Mouse (Mus musculus) cerebral cortex, adult 2 months (tissue): ENCODE measurements around the gene Ttll1.

Experiments used
- WGBS: fragments of 180-500 bp; shearing (Covaris S2); methylation state at CpG from one replicate; pipeline ENCODE4 v1.1.7; 2018; 5-methylcytosine and 5-hydroxymethylcytosine counted together

Gene Ttll1

DNA sequence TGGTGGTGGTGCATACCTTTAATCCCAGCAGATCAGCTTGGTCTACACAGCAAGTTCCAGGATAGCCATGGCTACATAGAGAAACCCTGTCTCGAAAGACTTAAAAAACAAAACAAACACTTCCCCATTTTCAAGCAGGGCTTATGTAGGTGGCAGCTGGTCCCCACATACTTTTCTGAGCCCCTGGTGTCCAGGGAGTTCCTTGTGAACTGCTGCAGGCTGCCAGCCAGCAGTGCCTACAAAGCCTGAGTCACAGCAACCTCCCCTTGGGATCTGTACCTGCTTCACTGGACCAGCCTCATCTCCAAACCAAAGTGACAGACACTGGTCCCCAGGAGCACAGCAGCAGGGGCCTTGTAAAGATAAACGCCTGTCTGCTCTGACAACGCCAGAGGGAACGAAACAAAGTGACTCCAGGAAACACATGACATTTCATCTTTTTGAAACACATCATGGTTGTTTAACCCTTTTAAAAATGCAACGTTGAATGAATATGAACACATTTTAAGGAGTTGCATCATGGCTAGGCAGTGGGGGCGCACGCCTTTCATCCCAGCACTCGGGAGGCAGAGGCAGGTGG, 28.0 kb downstream of the Ttll1 start:
- WGBS, result 77% methylated on average over 8 of the region's 8 CpGs

DNA sequence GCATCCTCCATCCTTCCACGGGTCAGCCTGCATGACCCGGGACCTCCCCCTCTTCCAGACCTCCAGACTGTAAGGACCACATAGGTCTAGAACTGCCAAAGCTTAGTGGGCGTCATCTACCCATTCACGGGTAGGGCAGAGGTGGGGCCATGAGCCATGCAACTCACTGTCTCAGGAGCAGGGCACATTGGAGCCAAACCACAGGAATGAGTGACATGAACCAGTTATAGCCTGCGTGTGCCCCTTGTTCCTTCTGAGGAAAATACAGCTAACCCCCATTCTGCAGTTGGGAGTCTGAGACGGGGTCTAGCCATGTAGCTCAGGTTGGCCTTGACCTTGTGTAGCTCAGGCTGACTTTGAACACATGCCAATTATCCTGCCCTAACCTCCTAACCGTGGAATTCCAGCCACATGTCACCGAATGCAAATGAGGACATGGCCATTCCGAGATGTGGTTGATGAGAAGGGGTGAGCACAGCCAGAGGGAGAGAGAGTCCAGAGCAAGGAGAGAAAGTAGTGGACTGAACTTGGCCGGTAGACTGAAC, 29.4 kb downstream of the Ttll1 start:
- WGBS, result 75% methylated on average over 10 of the region's 10 CpGs

DNA sequence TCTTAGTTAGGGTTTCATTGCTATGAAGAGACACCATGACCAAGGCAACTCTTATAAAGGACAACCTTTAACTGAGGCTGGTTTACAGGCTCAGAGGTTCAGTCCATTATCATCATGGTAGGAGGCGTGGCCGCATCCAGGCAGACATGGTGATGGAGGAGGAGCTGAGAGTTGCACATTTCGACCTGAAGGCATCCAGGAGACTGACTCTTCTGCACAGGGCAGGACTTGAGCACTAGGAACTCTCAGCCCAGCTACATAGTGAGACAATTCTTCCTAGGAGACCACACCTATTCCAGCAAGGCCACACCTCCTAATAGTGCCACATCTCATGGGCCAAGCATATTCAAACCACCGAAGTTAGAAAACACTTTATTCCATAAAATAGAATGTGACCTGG, 30.9 kb downstream of the Ttll1 start:
- WGBS, result 94% methylated on average over 4 of the region's 4 CpGs

DNA sequence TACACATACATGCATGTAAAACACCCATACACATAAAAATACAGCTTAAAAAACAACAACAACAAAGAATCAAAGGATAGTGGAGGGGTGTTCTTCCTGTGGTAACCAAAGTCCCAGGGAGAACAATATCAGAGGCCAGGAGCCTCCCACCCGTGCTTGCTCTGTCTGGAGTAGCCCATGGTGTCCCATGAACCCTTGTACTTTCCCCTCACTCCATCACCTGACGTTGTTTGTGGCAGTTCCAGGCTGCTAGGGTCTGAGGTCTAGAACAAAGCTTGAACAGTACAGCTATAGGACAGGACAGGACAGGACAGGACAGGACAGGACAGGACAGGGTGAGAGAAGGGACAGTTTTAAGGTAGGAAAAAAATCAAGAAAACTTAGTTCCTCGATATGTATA, 32.6 kb downstream of the Ttll1 start:
- 79% methylated on average over 3 of the region's 3 CpGs for WGBS

DNA sequence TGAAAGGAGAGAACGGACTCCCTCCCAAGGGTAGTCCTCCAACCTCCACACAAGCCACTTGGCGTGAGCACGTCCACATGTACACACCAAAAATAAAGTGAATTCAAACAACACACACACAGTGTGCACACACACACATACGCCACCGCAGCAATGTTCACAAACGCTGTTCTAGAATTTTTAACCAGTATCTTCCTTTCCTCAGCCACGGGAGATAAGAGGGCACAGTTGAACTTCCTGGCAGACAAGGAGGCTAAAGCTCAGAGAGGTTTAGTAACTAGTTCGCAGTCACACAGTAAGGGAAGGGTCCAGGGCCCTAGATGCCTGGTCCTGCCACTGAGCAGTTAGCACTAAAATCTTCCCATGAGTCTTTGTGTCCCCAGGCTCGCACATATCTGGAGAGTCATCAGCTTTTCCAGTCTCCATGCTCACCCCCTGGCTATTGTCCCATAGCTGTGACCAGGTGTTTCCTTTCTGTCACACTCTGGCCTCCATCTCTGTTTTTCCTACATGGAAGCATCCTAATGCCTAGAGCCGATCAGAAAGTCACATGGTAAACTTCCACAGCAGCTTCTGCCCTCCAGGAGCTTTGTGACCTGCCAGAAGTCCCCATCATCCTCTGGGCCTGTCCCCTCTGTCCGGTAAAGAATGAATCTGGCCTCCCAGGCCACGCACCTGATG, 34.0 kb downstream of the Ttll1 start:
- 90% methylated on average over 12 of the region's 12 CpGs for WGBS

DNA sequence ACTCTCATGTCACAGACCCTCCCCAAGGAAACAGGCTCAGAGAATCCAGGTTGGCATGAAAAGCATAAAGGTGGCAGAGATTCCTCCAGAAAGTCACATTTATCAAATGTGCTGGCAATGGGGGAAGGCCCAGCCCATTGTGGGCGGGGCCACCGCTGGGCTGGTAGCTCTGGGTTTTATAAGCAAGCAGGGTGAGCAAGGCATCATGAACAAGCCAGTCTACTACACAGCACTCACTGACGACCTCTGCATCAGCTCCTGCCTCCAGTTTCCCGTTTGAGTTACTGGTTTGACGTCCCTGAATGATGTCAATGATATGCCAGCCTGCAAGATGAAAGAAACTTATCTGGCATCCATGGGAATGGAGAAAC, 36.2 kb downstream of the Ttll1 start:
- 56% methylated on average over 5 of the region's 5 CpGs for WGBS

DNA sequence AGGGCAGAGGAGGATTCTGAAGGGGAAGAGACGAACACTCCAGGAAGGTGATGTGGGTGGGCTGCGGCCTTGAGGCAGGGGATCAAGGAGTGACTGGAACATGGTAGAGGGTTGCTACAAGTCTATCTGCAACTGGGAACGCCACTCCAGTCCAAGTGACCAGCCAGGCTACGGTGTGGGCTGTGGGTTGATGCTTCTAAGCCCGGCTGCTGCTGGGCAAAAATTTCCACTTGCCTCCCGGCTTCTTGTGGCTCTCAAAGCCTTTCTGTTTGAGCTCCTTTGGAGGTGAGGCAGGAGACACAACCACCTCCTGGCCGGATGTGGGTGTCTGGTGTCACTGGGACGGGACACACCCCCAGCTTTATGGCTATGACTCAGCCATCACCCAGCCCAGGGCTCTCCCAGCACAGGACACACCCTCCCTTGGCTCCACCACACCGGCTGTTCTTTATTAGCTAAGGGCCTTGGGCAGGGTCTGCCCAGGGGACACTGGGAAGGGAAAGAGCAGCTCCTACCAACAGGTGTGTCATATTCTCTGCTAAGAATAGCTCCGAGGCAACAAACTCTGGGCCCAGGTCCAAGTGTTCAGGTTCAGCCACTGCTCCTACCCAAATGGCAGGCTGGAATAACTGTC, 36.7 kb downstream of the Ttll1 start:
- WGBS, result 76% methylated on average over 10 of the region's 10 CpGs

DNA sequence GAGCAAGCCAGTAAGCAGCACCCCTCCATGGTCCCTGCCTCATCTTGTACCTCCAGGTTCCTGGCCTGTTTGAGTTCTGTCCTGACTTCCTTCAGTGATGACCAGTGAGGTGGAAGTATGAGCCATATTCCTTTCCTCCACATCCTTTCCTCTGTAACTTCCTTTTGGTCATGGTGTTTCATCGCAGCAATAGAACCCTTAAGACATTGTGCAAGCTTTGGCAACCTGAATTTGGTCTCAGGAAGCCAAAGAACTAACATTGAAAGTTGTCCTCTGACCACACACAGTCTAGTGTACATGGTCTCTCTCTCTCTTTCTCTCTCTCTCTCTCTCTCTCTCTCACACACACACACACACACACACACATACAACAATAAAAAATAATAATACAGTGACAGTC, 37.4 kb downstream of the Ttll1 start:
- 84% methylated on average over 1 of the region's 1 CpGs for WGBS

DNA sequence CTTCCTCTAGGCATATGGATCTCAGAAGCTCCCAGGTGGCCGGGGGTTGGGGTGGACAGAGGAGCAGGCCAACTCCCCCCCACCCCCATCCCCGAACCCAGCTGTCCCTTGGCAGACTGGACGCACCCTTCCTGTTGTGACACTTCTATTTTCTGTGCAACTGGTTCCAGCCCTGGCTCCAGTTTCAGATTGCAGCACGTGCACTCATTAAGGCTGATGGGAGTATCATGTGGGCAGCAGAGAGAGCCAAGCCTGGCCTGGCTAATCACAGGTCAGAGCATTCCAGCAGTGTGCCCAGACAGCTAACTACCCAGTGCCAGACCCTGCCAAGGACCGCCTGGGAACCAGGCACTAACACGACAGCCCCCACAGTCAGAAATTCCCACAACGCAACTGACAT, 39.2 kb downstream of the Ttll1 start:
- 63% methylated on average over 6 of the region's 7 CpGs for WGBS

DNA sequence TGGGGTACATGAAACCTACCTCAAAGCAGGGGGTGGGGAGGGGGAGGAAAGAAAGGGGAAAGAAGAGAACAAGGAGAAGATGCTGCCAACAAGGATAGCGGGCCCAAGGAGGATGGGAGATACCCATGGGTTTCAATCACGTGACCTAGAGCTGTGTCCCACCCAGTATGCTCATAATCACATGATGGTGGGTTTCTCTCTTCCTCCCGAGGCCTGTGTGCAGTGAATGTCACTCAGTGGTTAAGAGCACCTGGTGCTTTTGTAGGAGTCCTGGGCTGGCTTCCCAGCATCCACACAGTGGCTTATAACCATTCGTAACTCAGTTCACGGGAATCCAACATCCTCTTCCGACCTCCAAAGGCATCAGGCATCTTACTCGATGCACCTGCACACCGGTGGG, 40.2 kb downstream of the Ttll1 start:
- WGBS, result 88% methylated on average over 8 of the region's 8 CpGs

DNA sequence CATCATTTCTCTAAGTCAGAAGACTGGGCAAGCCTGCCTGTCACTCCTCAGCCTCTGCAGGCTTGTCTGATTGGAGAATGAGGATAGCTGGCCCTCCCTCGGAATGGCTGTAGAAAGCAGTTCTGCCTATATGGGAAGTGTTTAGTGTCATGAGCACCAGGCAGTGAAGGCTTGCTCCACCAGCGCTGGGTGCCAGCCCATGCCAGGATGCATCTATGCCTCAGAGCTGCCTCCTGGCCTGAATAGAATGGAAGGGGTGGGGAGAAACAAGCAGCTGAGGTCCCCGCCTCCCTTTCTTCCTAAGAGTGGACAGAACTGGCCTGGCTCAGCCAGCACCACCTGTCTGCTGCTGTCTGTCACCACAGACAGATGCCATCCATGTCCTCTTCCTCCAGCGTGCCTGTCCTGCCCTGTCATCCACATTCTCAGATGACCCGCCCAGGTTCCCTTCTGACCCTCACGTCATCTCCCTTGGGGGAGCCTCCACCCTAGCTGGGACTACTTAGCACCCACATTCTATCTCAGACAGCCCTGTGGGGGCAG, 41.3 kb downstream of the Ttll1 start:
- 75% methylated on average over 6 of the region's 6 CpGs for WGBS

DNA sequence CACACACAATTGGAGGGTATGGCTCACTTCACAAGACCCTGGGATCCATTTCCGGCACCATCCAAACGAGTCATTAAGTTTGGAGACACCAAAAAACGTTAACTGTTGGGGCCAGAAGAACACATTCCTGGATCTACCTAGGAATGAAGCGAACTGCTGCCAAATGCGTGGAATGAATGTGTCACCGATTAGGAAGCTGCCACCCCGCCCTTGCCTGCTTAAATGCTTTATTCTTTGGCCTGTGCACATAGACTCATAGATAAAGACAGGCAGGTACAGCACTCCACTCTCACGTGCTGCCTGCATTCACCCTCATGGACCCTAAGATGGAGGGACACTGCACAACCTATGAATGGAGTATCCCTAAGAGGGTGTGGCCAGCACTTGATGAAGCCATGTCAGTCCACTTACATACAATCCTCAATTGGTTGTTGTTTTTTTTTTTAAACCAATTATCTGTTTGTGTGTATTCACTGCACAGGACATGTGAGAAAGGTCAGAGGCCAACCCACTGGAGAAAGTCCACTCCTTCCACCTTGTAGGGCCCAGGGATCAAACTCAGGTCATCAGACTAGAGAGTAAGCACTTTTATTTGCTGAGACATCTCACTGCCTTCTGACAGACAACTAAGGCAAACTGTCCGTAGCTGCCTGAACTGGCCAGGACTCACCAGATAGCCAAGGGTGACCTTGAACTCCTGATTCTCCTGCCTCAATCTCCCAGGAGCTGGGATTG, 43.3 kb downstream of the Ttll1 start:
- 84% methylated on average over 9 of the region's 9 CpGs for WGBS

DNA sequence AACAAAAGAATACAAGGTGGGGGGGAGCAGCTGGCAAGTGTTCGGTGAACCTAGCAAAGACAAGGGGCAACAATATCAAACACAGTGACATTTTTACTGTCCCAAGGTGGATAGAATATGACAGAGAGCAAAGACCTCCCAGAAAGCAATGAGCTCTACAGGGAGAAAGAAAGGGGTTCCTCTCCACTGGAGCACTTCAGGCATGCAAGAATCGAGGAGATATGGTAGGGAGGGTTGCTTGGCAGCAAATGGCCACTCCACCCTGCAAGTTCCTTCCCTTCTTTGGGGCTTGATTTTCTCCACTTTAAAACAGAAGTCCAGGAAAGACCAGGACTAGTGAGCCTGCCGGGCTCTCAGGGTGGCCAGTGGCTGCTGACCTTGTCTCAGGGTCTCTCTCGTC, 44.4 kb downstream of the Ttll1 start:
- WGBS, result 79% methylated on average over 4 of the region's 4 CpGs

DNA sequence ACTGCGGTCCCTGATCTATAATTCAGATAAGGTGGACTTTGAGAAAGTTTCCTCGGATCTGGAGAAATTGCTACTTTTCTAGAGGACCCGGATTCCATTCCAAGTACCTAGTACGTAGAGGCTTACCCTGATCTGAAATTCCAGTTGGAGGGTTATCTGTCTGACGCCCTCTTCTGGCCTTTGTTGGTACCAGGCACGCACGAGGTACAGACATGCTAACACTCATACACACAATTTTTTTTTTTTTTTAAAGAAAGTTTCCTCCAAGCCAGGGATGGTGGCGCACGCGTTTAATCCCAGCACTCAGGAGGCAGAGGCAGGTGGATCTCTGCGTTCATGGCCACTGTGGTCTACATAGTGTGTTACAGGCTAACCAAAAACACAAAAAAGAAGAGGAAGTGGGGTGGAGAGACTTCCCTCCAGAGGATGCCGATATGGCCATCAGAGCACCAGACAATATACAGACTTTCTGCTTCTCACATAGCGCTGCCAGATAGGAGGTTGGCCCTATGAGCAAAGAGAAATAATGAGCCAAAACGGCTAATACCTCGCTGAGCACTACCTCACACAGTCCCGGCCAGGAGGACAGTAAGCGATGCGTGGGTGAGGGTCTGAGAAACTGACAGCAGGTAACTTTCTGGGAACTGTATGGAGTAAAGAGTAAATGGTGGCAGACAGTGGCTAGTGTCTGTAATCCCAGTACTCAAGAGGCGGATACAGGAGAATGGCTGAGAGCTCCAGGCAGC, 45.6 kb downstream of the Ttll1 start:
- WGBS, result 74% methylated on average over 19 of the region's 19 CpGs

DNA sequence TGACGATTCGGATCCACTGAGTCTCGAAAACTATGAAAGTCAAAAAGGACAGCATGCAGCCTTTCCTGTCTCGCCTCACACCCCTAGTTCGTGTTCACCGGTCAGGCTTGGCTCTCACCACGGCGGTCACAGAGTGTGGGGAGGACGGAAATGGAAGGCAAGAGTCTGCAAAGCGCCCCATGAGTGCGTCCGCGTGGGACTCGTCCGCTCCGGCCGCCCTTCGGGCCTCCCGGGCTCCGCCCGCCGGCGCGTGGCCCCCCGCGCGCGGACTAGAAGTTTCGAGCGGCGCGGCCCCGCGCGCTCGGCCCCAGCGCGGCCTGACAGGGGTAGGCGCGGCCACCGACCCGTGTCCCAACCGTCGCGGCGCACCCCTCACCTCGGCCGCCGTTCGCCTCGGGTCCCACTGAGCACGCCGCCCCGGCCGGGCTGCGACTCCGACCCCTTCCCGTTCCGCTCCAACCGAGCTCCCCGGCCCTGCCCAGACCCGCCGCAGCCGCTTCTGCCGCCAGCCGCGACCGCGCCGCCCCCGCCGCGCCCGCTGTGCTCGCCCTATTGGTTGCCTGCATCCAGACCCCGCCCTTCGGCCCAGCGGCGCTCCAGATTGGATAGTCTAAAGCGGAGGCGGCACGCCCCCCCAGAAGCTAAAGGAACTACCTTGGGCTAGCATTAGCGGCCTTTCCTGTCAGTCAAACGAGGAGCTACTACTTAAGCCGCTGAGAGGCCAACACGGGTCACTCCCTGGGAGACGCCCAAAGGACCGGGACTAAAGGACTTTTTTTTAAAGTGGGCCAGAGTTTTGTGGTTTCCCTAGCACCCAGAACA, 46.4 kb downstream of the Ttll1 start, which contains the start of gene Pacsin2:
TSS of gene Pacsin2 (minus strand) at position 524 of the 822 bp plus-strand sequence.
- under 1% methylated on average over 87 of the region's 88 CpGs for whole genome bisulfite sequencing

DNA sequence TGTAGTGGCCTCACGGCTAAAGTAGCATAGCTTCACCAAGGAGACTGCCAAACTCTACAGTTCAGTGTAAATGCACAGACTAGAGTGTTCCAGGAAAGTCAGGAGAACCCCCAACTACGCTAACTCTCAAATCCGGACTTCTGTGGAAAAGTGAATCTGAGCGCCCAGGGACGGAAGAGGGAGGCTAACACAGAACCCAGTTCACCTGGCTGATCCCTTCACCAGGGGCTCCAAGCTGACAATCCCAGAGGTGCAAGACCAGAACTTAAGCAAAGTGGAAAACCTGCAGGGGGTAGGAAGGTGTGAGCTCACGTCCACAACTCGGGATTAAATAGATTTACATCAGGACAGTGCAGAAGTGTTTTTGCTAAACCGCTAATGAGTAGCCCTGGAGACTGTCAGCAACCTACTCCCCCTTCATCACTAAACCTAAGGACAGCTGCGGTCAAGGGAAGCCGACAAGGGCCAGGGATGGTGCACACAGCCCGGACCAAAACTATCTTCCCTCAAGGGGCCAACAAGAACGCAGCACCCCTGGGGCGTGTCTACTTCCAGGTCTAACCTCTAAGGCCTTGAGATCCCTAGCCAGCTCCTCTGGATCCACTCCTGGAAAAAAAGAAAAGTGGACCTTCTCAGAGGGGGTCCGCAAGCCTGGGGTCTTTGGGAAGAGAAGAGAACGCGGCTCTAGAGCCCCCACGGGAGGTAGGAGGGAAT, 47.2 kb downstream of the Ttll1 start:
- 19% methylated on average over 17 of the region's 17 CpGs for WGBS

DNA sequence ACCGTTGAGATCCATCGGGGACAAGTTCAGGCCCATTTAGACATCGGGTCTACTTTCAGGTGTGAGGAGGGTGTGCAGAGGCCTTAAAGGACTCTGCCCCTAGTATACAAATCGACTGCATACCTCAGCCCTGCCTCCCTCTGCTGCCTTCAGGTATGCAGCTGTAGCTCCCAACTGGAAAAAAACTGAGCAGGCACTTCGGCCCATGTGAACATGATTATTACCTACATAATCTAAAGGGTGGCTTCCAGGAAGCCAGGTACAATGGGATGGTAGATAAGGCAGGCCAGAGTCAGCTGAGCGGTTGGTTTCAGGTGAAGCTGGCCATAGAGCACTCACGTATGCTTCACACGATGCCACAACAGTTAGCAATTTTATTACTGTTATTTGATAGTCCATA, 48.3 kb downstream of the Ttll1 start:
- 96% methylated on average over 8 of the region's 8 CpGs for WGBS

DNA sequence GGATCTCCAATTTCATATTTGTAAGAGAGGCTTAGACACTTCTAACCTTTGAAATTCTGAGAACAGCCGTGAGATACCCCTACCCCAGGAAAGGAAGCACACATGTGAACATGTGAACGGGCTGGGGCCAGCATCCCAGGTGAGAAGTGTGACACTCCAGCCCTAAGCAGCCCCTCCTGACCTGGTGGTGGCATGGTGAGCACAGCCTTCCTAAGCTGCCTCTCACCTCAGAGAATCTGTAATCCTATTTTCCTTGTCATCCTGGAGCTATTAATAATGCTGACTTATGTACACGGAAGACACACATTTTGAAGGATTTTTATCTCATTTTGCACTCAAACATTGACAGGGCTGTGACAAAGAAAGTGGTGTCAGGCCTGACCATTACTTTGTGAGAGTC, 49.8 kb downstream of the Ttll1 start:
- 86% methylated on average over 3 of the region's 3 CpGs for WGBS

DNA sequence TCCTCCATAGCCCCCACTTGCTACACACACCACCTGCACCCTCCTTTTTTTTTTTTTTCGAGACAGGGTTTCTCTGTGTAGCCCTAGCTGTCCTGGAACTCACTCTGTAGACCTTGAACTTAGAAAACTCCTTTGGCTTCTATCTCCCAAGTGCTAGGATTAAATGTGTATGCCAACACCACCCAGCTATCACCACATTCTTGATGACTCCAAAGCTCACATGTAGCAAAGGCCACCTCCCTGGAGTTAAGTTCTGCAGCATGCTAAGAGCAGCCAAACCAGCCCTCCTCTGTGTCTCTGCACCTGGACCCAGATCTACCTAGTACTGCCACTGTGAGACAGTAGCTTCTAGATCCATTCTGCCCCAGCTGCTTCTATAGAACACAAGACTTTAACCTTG, 53.2 kb downstream of the Ttll1 start:
- 95% methylated on average over 1 of the region's 1 CpGs for WGBS

DNA sequence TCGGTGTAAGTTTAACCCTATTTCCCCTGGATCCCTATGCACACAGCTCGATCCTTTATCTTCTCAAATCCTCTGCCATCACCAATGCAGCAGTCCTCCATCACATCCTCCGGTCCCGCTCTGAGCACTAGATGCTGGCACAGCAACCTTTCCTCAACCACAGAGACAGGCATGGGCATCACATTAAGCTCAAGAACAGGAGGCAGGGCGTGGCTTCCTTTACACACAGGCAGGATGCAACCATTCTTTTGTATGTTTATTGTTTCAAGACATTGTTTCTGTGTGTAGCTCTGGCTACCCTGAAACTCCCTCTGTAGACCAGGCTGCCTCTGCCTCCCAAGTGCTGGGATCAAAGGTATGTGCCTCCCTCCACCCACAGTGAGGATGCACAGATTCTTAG, 55.1 kb downstream of the Ttll1 start:
- WGBS, result 83% methylated on average over 5 of the region's 5 CpGs
